Mouse (Mus musculus): Measurements from ENCODE around the gene Zfp946.

- TF ChIP-seq CTCF (conservative IDR thresholded peaks at IDR 0.05; ENCODE audit: insufficient read depth, insufficient read length, low read depth, low read length) (peak; percentile 64), POLR2A (IDR thresholded peaks at IDR 0.05; ENCODE audit: low read depth, low read length) (no peak)
These were observed 13.3 kb upstream of the Zfp946 start for GRCm38 (mm10) chr17:22410756-22411155.
